In genomic region chrX:10718838-10719539, GRCm38 (mm10) we compare ENCODE assay signal across 8 mouse cellular contexts. TPM values are rescaled to one million over a fixed set of nuclear protein-coding genes. Genes with fewer than 3 reads are reported as not detected.
DNase-seq lines count a peak whose midpoint lies in the region; ATAC-seq and TF ChIP-seq lines count a peak whose summit lies in the region.

No protein-coding gene starts in this region.

- no peak for TF ChIP-seq POLR2A in ES-Bruce4 (IDR thresholded peaks at IDR 0.05; ENCODE audit: insufficient read depth, low read length)

- 15% methylated on average over 22 of the region's 22 CpGs for WGBS in forebrain, embryonic 16.5 days
- 21% methylated on average over 22 of the region's 22 CpGs for WGBS in hindbrain, embryonic 10.5 days

- H3K36me3 ChIP-seq in ES-Bruce4 (ENCODE audit: control insufficient read depth, insufficient read depth, low read length, poor library complexity, severe bottlenecking): no peaks in the 10 kb centered on the region
- H3K36me3 ChIP-seq in forebrain, embryonic 16.5 days (ENCODE audit: control insufficient read depth, insufficient read depth): no peaks in the 10 kb centered on the region
- no peaks in the 10 kb centered on the region for H3K36me3 ChIP-seq in hindbrain, embryonic 10.5 days

- DNase-seq in hindbrain, embryonic 10.5 days (ENCODE audit: low spot score): peak; percentile 28
- DNase-seq in layer of hippocampus, postnatal 14 days (ENCODE audit: low spot score in 2 of 2): peak; percentile 34 to 37
- peak; percentile 67 for DNase-seq in lung, postnatal 14 days
- DNase-seq in ovary, postnatal 14 days (ENCODE audit: low spot score): peak; percentile 12
- DNase-seq in thymus, postnatal 14 days: peak; percentile 55

- no peak for TF ChIP-seq EP300 in ES-Bruce4 (IDR thresholded peaks at IDR 0.05; ENCODE audit: insufficient read depth, low read depth, low read length)

- H3K27me3 ChIP-seq in ES-Bruce4 (ENCODE audit: control insufficient read depth, insufficient read depth, low read length, poor library complexity, severe bottlenecking): no peaks in the 10 kb centered on the region
- H3K27me3 ChIP-seq in forebrain, embryonic 16.5 days (replicated peaks; ENCODE audit: control insufficient read depth, insufficient read depth, low read length): no peaks in the 10 kb centered on the region
- peaks cover 9% of the 10 kb centered on the region; the same call in 1 of the 2 replicates for H3K27me3 ChIP-seq in hindbrain, embryonic 10.5 days (ENCODE audit: insufficient read depth, poor library complexity, severe bottlenecking)

- H3K4me3 ChIP-seq in ES-Bruce4 (ENCODE audit: low read depth, low read length): peak overlapping the region; percentile 87
- H3K4me3 ChIP-seq in forebrain, embryonic 16.5 days (replicated peaks; ENCODE audit: low read length): peak overlapping the region; percentile 59
- H3K4me3 ChIP-seq in hindbrain, embryonic 10.5 days: peak overlapping the region; percentile 64

- peak overlapping the region; percentile 79 for H3K9ac ChIP-seq in ES-Bruce4 (ENCODE audit: low read depth, poor library complexity, severe bottlenecking)
- peak overlapping the region; percentile 78 for H3K9ac ChIP-seq in forebrain, embryonic 16.5 days (replicated peaks; ENCODE audit: low read depth, low read length)

- H3K4me2 ChIP-seq in forebrain, embryonic 16.5 days (ENCODE audit: low read length): peak overlapping the region; percentile 67

- no peaks in the 10 kb centered on the region for H3K4me1 ChIP-seq in ES-Bruce4 (ENCODE audit: control insufficient read depth, insufficient read depth, low read length)
- peaks cover 8% of the 10 kb centered on the region for H3K4me1 ChIP-seq in forebrain, embryonic 16.5 days (replicated peaks; ENCODE audit: control insufficient read depth, insufficient read depth, low read length)
- peaks cover 20% of the 10 kb centered on the region for H3K4me1 ChIP-seq in hindbrain, embryonic 10.5 days (replicated peaks)

- no peak overlapping the region for H3K27ac ChIP-seq in ES-Bruce4 (ENCODE audit: insufficient read depth, low read length)
- peak overlapping the region; percentile 74 for H3K27ac ChIP-seq in forebrain, embryonic 16.5 days (ENCODE audit: low read length)
- H3K27ac ChIP-seq in hindbrain, embryonic 10.5 days: peak overlapping the region; percentile 89

- no peak for TF ChIP-seq CTCF in ES-Bruce4 (IDR thresholded peaks at IDR 0.05; ENCODE audit: low read depth, low read length)

- H3K9me3 ChIP-seq in ES-Bruce4 (replicated peaks; ENCODE audit: control insufficient read depth, insufficient read depth, low read length, poor library complexity, severe bottlenecking): no peaks in the 10 kb centered on the region
- H3K9me3 ChIP-seq in forebrain, embryonic 16.5 days (ENCODE audit: control insufficient read depth, low read length): no peaks in the 10 kb centered on the region
- H3K9me3 ChIP-seq in hindbrain, embryonic 10.5 days: no peaks in the 10 kb centered on the region

- ATAC-seq in cerebellum, adult (ENCODE audit: insufficient number of reproducible peaks, low FRiP score, low TSS enrichment): 0 out of 2 replicates have a peak, but pooled peaks have one; percentile 53
- peak; percentile 74 for ATAC-seq in forebrain, embryonic 16.5 days

RNA-seq across cellular contexts. Expression of gene Mid1ip1, which starts 4.2 kb away (rescaled TPM):
- 38.0 and 41.1 TPM in 2 replicates for polyA plus RNA-seq in ES-Bruce4 (2011; ENCODE audit: insufficient read depth, insufficient read length, low read depth, missing spikeins)
- polyA plus RNA-seq in forebrain, embryonic 16.5 days (2015; fragmentation: Nextera tagmentation; extraction: Ambion mirVana): 97.8 and 104 TPM in 2 replicates
- polyA plus RNA-seq in hindbrain, embryonic 10.5 days (2016; fragmentation: Nextera tagmentation; extraction: Ambion mirVana): 42.9 and 49.6 TPM in 2 replicates
- total RNA-seq in layer of hippocampus, postnatal 14 days (2021): 10 to 100 TPM; 78.2 to 81.2 TPM

Comparison
In these comparisons a context has a peak if more than half of its experiments do, and no peak if none do; other contexts are left out.
1. DNase-seq: peak in every context shown above with its lines; median percentile 67 in lung, postnatal 14 days; 55 in thymus, postnatal 14 days; 36 in layer of hippocampus, postnatal 14 days; 28 in hindbrain, embryonic 10.5 days; 12 in ovary, postnatal 14 days.